Mouse (Mus musculus) limb, embryonic 11.5 days (tissue): ENCODE measurements around the gene Tbl1x. TPM values are rescaled to one million over a fixed set of nuclear protein-coding genes. Genes with fewer than 3 reads are reported as not detected.

ENCODE experiments used
- ATAC-seq: fragments of 200-750 bp; cut with Nextera tagmentation; 2 replicates; pipeline ENCODE4 v1.8.0; 2017; ENCODE audit warnings: low read depth; ENCODE audit not compliant: insufficient number of reproducible peaks, low FRiP score, low TSS enrichment
- DNase-seq: peaks from one replicate; pipeline ENCODE4 v3.0.0-alpha.2; 2015; ENCODE audit warnings: low spot score
- H3K27ac ChIP-seq: fragments of 300-500 bp; sonication (generic); replicated peaks from 2 replicates; pipeline ENCODE4 v1.5.1; 2014; ENCODE audit warnings: low read depth, mild to moderate bottlenecking, low read length
- H3K27me3 ChIP-seq: fragments of 300-500 bp; sonication (generic); 2 replicates; pipeline ENCODE4 v1.6.1; 2014; ENCODE audit warnings: mild to moderate bottlenecking, low read length, mixed read lengths; ENCODE audit not compliant: control insufficient read depth, insufficient read depth
- H3K36me3 ChIP-seq: fragments of 300-500 bp; sonication (generic); 2 replicates; pipeline ENCODE4 v1.6.1; 2014; ENCODE audit warnings: mild to moderate bottlenecking, low read length, moderate library complexity, mixed read lengths; ENCODE audit not compliant: control insufficient read depth, insufficient read depth
- H3K4me1 ChIP-seq: fragments of 300-500 bp; sonication (generic); 2 replicates; pipeline ENCODE4 v1.6.1; 2014; ENCODE audit warnings: low read length, mixed read lengths; ENCODE audit not compliant: control insufficient read depth, insufficient read depth
- H3K4me2 ChIP-seq: fragments of 300-500 bp; sonication (generic); 2 replicates; pipeline ENCODE4 v1.6.1; 2014; ENCODE audit warnings: low read depth, mild to moderate bottlenecking, moderate library complexity; ENCODE audit not compliant: severe bottlenecking
- H3K4me3 ChIP-seq: fragments of 300-500 bp; sonication (generic); 2 replicates; pipeline ENCODE4 v1.5.1; 2014; ENCODE audit warnings: low read depth, low read length
- H3K9ac ChIP-seq: fragments of 300-500 bp; sonication (generic); 2 replicates; pipeline ENCODE4 v1.6.1; 2014; ENCODE audit warnings: mild to moderate bottlenecking, low read length
- H3K9me3 ChIP-seq: fragments of 300-500 bp; sonication (generic); 2 replicates; pipeline ENCODE4 v1.6.1; 2016; ENCODE audit warnings: low read length; ENCODE audit not compliant: control insufficient read depth
- WGBS: fragments of 180-500 bp; shearing (Covaris S2); extraction: QIAGEN DNeasy Blood & Tissue Kit; methylation state at CpG from one replicate; pipeline ENCODE4 v1.1.7; 2014; 5-methylcytosine and 5-hydroxymethylcytosine counted together
- polyA plus RNA-seq: library from polyadenylated mRNA; unstranded; fragments of >200 nt; fragmentation: Nextera tagmentation; extraction: Ambion mirVana; gene quantifications from 2 replicates; pipeline ENCODE4 v1.2.1, GENCODE M21; 2014

The Tbl1x gene
- polyA plus RNA-seq, 1 experiment from 2014 or later: 94.4 TPM

GRCm38 (mm10) chrX:77509149-77509548 is 1.7 kb upstream of the Tbl1x start:
- DNase-seq: peak; percentile 86
- no peaks in the 10 kb centered on the region for H3K27me3 ChIP-seq

GRCm38 (mm10) chrX:77509776-77510175 is 1.0 kb upstream of the Tbl1x start:
- peak overlapping the region; percentile 57; the same call in 1 of the 2 replicates for H3K4me3 ChIP-seq
- H3K27me3 ChIP-seq: no peaks in the 10 kb centered on the region
- H3K36me3 ChIP-seq: no peaks in the 10 kb centered on the region
- H3K9ac ChIP-seq: no peak overlapping the region
- DNase-seq (peak; percentile 41), ATAC-seq (peak; percentile 8; the same call in 1 of the 2 replicates)
- no peaks in the 10 kb centered on the region for H3K9me3 ChIP-seq
- H3K4me1 ChIP-seq: no peaks in the 10 kb centered on the region
- WGBS: 14% methylated on average over 10 of the region's 10 CpGs
- peak overlapping the region; percentile 94 for H3K27ac ChIP-seq
- H3K4me2 ChIP-seq: peak overlapping the region; percentile 27

More at GRCm38 (mm10) chrX:77509149-77509548, 1.7 kb upstream of the Tbl1x start:
- Histone ChIP-seq H3K9ac (no peak overlapping the region), H3K4me1 (no peaks in the 10 kb centered on the region), H3K27ac (peak overlapping the region; percentile 94; the same call in 1 of the 2 replicates), H3K36me3 (no peaks in the 10 kb centered on the region), H3K9me3 (no peaks in the 10 kb centered on the region), H3K4me3 (no peak overlapping the region), H3K4me2 (peak overlapping the region; percentile 27)
- peak; percentile 76 for ATAC-seq
- WGBS: 23% methylated on average over 13 of the region's 13 CpGs

- no peaks in the 10 kb centered on the region for H3K27me3 ChIP-seq
- H3K4me3 ChIP-seq: peak overlapping the region; percentile 57
- H3K27ac ChIP-seq: peak overlapping the region; percentile 94
- no peaks in the 10 kb centered on the region for H3K4me1 ChIP-seq
- peak; percentile 65 for DNase-seq
- H3K36me3 ChIP-seq: no peaks in the 10 kb centered on the region
- no peaks in the 10 kb centered on the region for H3K9me3 ChIP-seq
- H3K9ac ChIP-seq: peak overlapping the region; percentile 88
- peak; percentile 36; the same call in 1 of the 2 replicates for ATAC-seq
- H3K4me2 ChIP-seq: peak overlapping the region; percentile 38
- WGBS: 18% methylated on average over 49 of the region's 55 CpGs
These were observed 634 bp downstream of the Tbl1x start for GRCm38 (mm10) chrX:77511301-77511993.

- Histone ChIP-seq H3K4me3 (peak overlapping the region; percentile 57), H3K27ac (no peak overlapping the region), H3K4me2 (peak overlapping the region; percentile 38), H3K4me1 (no peaks in the 10 kb centered on the region), H3K9ac (peak overlapping the region; percentile 88), H3K27me3 (no peaks in the 10 kb centered on the region), H3K36me3 (no peaks in the 10 kb centered on the region), H3K9me3 (no peaks in the 10 kb centered on the region)
- DNase-seq (no peak), ATAC-seq (no peak)
- WGBS: 22% methylated on average over 12 of the region's 12 CpGs
These were observed 1.2 kb downstream of the Tbl1x start for GRCm38 (mm10) chrX:77511994-77512485.

GRCm38 (mm10) chrX:77517274-77518085 is 6.7 kb downstream of the Tbl1x start:
- no peaks in the 10 kb centered on the region for H3K4me1 ChIP-seq
- H3K36me3 ChIP-seq: no peaks in the 10 kb centered on the region
- H3K4me2 ChIP-seq: no peak overlapping the region
- no peak for ATAC-seq
- H3K4me3 ChIP-seq: no peak overlapping the region
- no peaks in the 10 kb centered on the region for H3K27me3 ChIP-seq
- no peak for DNase-seq
- H3K9me3 ChIP-seq: no peaks in the 10 kb centered on the region
- no peak overlapping the region for H3K27ac ChIP-seq
- H3K9ac ChIP-seq: no peak overlapping the region
- 50% methylated on average over 8 of the region's 8 CpGs for WGBS

GRCm38 (mm10) chrX:77518929-77519328 is 8.1 kb downstream of the Tbl1x start:
- H3K36me3 ChIP-seq: no peaks in the 10 kb centered on the region

GRCm38 (mm10) chrX:77522842-77523375 is 12.1 kb downstream of the Tbl1x start:
- Histone ChIP-seq H3K27ac (no peak overlapping the region), H3K9me3 (no peaks in the 10 kb centered on the region), H3K36me3 (no peaks in the 10 kb centered on the region), H3K4me1 (no peaks in the 10 kb centered on the region), H3K4me2 (no peak overlapping the region), H3K27me3 (no peaks in the 10 kb centered on the region), H3K9ac (no peak overlapping the region), H3K4me3 (no peak overlapping the region)
- DNase-seq (no peak), ATAC-seq (no peak)
- 52% methylated on average over 3 of the region's 3 CpGs for WGBS

More at GRCm38 (mm10) chrX:77518929-77519328, 8.1 kb downstream of the Tbl1x start:
- Histone ChIP-seq H3K9ac (no peak overlapping the region), H3K4me1 (no peaks in the 10 kb centered on the region), H3K4me3 (no peak overlapping the region), H3K27me3 (no peaks in the 10 kb centered on the region), H3K9me3 (no peaks in the 10 kb centered on the region), H3K27ac (no peak overlapping the region), H3K4me2 (no peak overlapping the region)
- DNase-seq: no peak
- 71% methylated on average over 1 of the region's 1 CpGs for WGBS
- ATAC-seq: no peak

- Histone ChIP-seq H3K9ac (no peak overlapping the region), H3K4me1 (no peaks in the 10 kb centered on the region)
- 52% methylated on average over 1 of the region's 1 CpGs for WGBS
These were observed 14.4 kb downstream of the Tbl1x start for GRCm38 (mm10) chrX:77525179-77525578.

More at GRCm38 (mm10) chrX:77525179-77525578, 14.4 kb downstream of the Tbl1x start:
- no peak for DNase-seq
- no peak for ATAC-seq
- H3K27ac ChIP-seq: no peak overlapping the region
- H3K9me3 ChIP-seq: no peaks in the 10 kb centered on the region
- no peak overlapping the region for H3K4me3 ChIP-seq
- H3K27me3 ChIP-seq: no peaks in the 10 kb centered on the region
- H3K4me2 ChIP-seq: no peak overlapping the region
- H3K36me3 ChIP-seq: no peaks in the 10 kb centered on the region
